Mouse (Mus musculus) MEL (cell line): Measurements from ENCODE around the gene Alpk1. TPM values are rescaled to one million over a fixed set of nuclear protein-coding genes. Genes with fewer than 3 reads are reported as not detected.

Experiments used
- polyA plus RNA-seq, 2 experiments: library from polyadenylated mRNA; stranded (reverse) in 1 of 2; unstranded in 1 of 2; fragments of >175 nt in 1 of 2; fragments of >200 nt in 1 of 2; gene quantifications; 2 replicates each; pipeline versions ENCODE4 v1.2.1 to v1.2.4; 2012; ENCODE audit warnings: low replicate concordance in 2 of 2, low read depth in 1 of 2; ENCODE audit not compliant: insufficient read length in 2 of 2, insufficient read depth in 1 of 2, missing spikeins in 1 of 2
- total RNA-seq: library from RNA; depleted of rRNA; stranded (reverse); fragments of 300-350 nt; gene quantifications from 2 replicates; pipeline ENCODE4 v1.2.3, GENCODE M21; 2012; rRNA removed

Alpk1 gene
- total and polyA plus RNA-seq, 3 experiments = 1.8 to 2.4 TPM; not detected in 1

Other genes with a start within 250 kb of the Alpk1 start
- gene Larp7, start 227.2 kb downstream of the Alpk1 start, total RNA-seq = 44.2 and 50.5 TPM in 2 replicates
- gene Larp7, start 227.2 kb downstream of the Alpk1 start, polyA plus RNA-seq = 100 to 1,000 TPM in 1 of 2 experiments, 10 to 100 TPM in 1; 61.3 to 252 TPM
- gene Zgrf1, start 227.0 kb downstream of the Alpk1 start, total RNA-seq = 5.7 and 6.7 TPM in 2 replicates
- 1 to 10 TPM in 1 of 2 experiments, not detected in 1; 8.2 TPM for gene Zgrf1, start 227.0 kb downstream of the Alpk1 start, polyA plus RNA-seq
- gene Neurog2, start 147.4 kb downstream of the Alpk1 start, total RNA-seq = not detected in 2 replicates
- gene Neurog2, start 147.4 kb downstream of the Alpk1 start, polyA plus RNA-seq = under 1 TPM in 1 of 2 experiments, not detected in 1; 0.04 TPM
- gene Tifa, start 9.3 kb upstream of the Alpk1 start, total RNA-seq = 1.4 and 1.7 TPM in 2 replicates
- gene Tifa, start 9.3 kb upstream of the Alpk1 start, polyA plus RNA-seq = 1 to 10 TPM in 1 of 2 experiments, not detected in 1; 3.0 TPM
- gene Ap1ar, start 57.0 kb upstream of the Alpk1 start, total RNA-seq = 52.4 and 65.0 TPM in 2 replicates
- 100 to 1,000 TPM in 1 of 2 experiments, not detected in 1; 107 TPM for gene Ap1ar, start 57.0 kb upstream of the Alpk1 start, polyA plus RNA-seq
- 22.2 and 30.2 TPM in 2 replicates for gene Fam241a, start 115.8 kb upstream of the Alpk1 start, total RNA-seq
- gene Fam241a, start 115.8 kb upstream of the Alpk1 start, polyA plus RNA-seq = 10 to 100 TPM in 1 of 2 experiments, not detected in 1; 32.0 TPM